Comparison of ENCODE assay signal across 9 mouse cellular contexts in the genomic region with DNA sequence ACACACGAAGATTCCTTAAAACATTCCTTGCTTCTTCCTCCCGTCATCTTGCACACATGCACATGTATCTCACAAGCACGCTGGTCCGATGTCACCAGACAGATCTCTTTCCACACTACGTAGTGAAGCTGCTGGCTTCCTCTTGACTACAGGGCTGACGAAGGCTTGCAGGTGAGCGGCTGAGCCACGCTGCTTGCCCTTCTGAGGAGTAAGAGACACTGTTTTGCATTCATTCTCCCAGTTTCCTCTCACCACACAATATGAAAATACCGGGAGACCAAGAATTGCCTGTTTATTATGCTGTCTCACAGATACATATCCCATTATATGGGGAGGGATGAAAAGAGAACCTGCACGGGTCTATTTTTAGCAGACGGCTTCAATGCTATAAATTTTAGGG.
DNase-seq lines count a peak whose midpoint lies in the region; ATAC-seq and TF ChIP-seq lines count a peak whose summit lies in the region.
"Had no signal": no experiment of that assay in that cellular context is flagged by ENCODE, and none has a peak within 500 bp of the region (broad histone marks: within the 10 kb centered on the region; RNA-seq: fewer than 3 reads in every experiment).

No protein-coding gene starts in this region.

- H3K36me3 ChIP-seq in lung, postnatal 0 days (ENCODE audit: insufficient read depth, low read length), result no peaks in the 10 kb centered on the region
- no peaks in the 10 kb centered on the region for H3K36me3 ChIP-seq in limb, embryonic 11.5 days (ENCODE audit: control insufficient read depth, insufficient read depth, low read length)
- H3K36me3 ChIP-seq in stomach, embryonic 16.5 days (ENCODE audit: control insufficient read depth, insufficient read depth, low read length), result no peaks in the 10 kb centered on the region

- WGBS in lung, postnatal 0 days, result 2% methylated on average over 11 of the region's 11 CpGs
- WGBS in limb, embryonic 11.5 days, result 3% methylated on average over 11 of the region's 11 CpGs
- 6% methylated on average over 11 of the region's 11 CpGs for WGBS in stomach, embryonic 16.5 days

- peaks cover 46% of the 10 kb centered on the region for H3K27me3 ChIP-seq in lung, postnatal 0 days (replicated peaks; ENCODE audit: insufficient read depth, low read length)
- H3K27me3 ChIP-seq in limb, embryonic 11.5 days (ENCODE audit: control insufficient read depth, insufficient read depth, low read length), result peaks cover 54% of the 10 kb centered on the region
- peaks cover 56% of the 10 kb centered on the region for H3K27me3 ChIP-seq in stomach, embryonic 16.5 days (ENCODE audit: control insufficient read depth, insufficient read depth, low read length)

- no peak overlapping the region for H3K9ac ChIP-seq in lung, postnatal 0 days (replicated peaks; ENCODE audit: low read depth)
- H3K9ac ChIP-seq in limb, embryonic 11.5 days (ENCODE audit: low read length), result no peak overlapping the region
- H3K9ac ChIP-seq in stomach, embryonic 16.5 days (ENCODE audit: low read length), result no peak overlapping the region

- TF ChIP-seq EP300 in lung, postnatal 0 days (IDR thresholded peaks at IDR 0.05), result no peak

- no peak for TF ChIP-seq CTCF in lung, postnatal 0 days (IDR thresholded peaks at IDR 0.05)

- no peaks in the 10 kb centered on the region for H3K9me3 ChIP-seq in lung, postnatal 0 days (ENCODE audit: low read length)
- no peaks in the 10 kb centered on the region for H3K9me3 ChIP-seq in limb, embryonic 11.5 days (ENCODE audit: control insufficient read depth, low read length)
- no peaks in the 10 kb centered on the region for H3K9me3 ChIP-seq in stomach, embryonic 16.5 days (replicated peaks; ENCODE audit: control insufficient read depth, low read length)

- H3K4me2 ChIP-seq in lung, postnatal 0 days (replicated peaks; ENCODE audit: low read depth, low read length), result peak overlapping the region; percentile 46; the same call in 1 of the 2 replicates
- H3K4me2 ChIP-seq in limb, embryonic 11.5 days (ENCODE audit: low read depth, severe bottlenecking), result peak overlapping the region; percentile 36; the same call in 1 of the 2 replicates
- peak overlapping the region; percentile 55 for H3K4me2 ChIP-seq in stomach, embryonic 16.5 days (ENCODE audit: low read depth, low read length)

- no peaks in the 10 kb centered on the region for H3K4me1 ChIP-seq in lung, postnatal 0 days (ENCODE audit: insufficient read depth, low read depth, low read length)
- H3K4me1 ChIP-seq in limb, embryonic 11.5 days (ENCODE audit: control insufficient read depth, insufficient read depth, low read length), result peaks cover 9% of the 10 kb centered on the region
- peaks cover 8% of the 10 kb centered on the region; the same call in 1 of the 2 replicates for H3K4me1 ChIP-seq in stomach, embryonic 16.5 days (ENCODE audit: control insufficient read depth, insufficient read depth, low read length)

- peak; percentile 44 for DNase-seq in embryo, embryonic 10 days (ENCODE audit: low spot score)
- DNase-seq in embryo, embryonic 11 days, result no peak
- DNase-seq in lung, postnatal 0 days (ENCODE audit: low spot score), result no peak
- DNase-seq in lung, postnatal 4 days, result no peak
- DNase-seq in limb, embryonic 11.5 days (ENCODE audit: low spot score), result peak; percentile 37
- DNase-seq in MN1 (ENCODE audit: low spot score), result no peak
- no peak for DNase-seq in frontal cortex, postnatal 25 days (ENCODE audit: low spot score in 2 of 2)
- DNase-seq: cerebellum, adult 8-10 months had no signal

- no peak for ATAC-seq in lung, postnatal 0 days
- ATAC-seq in limb, embryonic 11.5 days (ENCODE audit: insufficient number of reproducible peaks, low FRiP score, low TSS enrichment, low read depth), result no peak
- ATAC-seq in stomach, embryonic 16.5 days (ENCODE audit: insufficient read depth, low FRiP score), result no peak

- no peak overlapping the region for H3K27ac ChIP-seq in lung, postnatal 0 days (ENCODE audit: low read length)
- no peak overlapping the region for H3K27ac ChIP-seq in limb, embryonic 11.5 days (replicated peaks; ENCODE audit: low read depth, low read length)
- no peak overlapping the region for H3K27ac ChIP-seq in stomach, embryonic 16.5 days (ENCODE audit: low read length)

- H3K4me3 ChIP-seq in lung, postnatal 0 days (ENCODE audit: low read depth, low read length), result peak overlapping the region; percentile 23
- no peak overlapping the region for H3K4me3 ChIP-seq in limb, embryonic 11.5 days (ENCODE audit: low read depth, low read length)
- peak overlapping the region; percentile 35; the same call in 1 of the 2 replicates for H3K4me3 ChIP-seq in stomach, embryonic 16.5 days (replicated peaks; ENCODE audit: low read length)

Comparison
In these comparisons a context has a peak if more than half of its experiments do, and no peak if none do; other contexts are left out.
1. DNase-seq: peak in embryo, embryonic 10 days (single experiment) and limb, embryonic 11.5 days (single experiment); none in embryo, embryonic 11 days (single experiment), lung, postnatal 0 days (single experiment), lung, postnatal 4 days (0 of 2), MN1 (single experiment) and frontal cortex, postnatal 25 days (0 of 2).
2. Peak in every context shown above with its lines, with median percentiles within 50 percentile points of each other: H3K4me2 ChIP-seq.